Mouse (Mus musculus): ENCODE data around the gene Hipk4.

- peak; percentile 58 for TF ChIP-seq CTCF (conservative IDR thresholded peaks at IDR 0.05; ENCODE audit: insufficient read depth, insufficient read length, low read depth, low read length)
- peak; percentile 37 for TF ChIP-seq POLR2A (IDR thresholded peaks at IDR 0.05; ENCODE audit: low read depth, low read length)
These were observed 32.3 kb upstream of the Hipk4 start for GRCm38 (mm10) chr7:27490543-27491329.
